Mouse (Mus musculus) thymus, postnatal 36 days (tissue): Measurements from ENCODE around the gene Hoxd11.

ENCODE experiments used
- DNase-seq, 2 experiments: peaks; one replicate each; pipeline ENCODE4 v3.0.0; 2022; ENCODE audit warnings: mixed read lengths in 2 of 2

Gene Hoxd11

GRCm38 (mm10) chr2:74666411-74666810 is 12.9 kb upstream of the Hoxd11 start:
- DNase-seq = no peak

GRCm38 (mm10) chr2:74667191-74667841 is 12.0 kb upstream of the Hoxd11 start:
- no peak for DNase-seq

GRCm38 (mm10) chr2:74667842-74668357 is 11.5 kb upstream of the Hoxd11 start, which contains the start of gene Hoxd13:
TSS of gene Hoxd13 (plus strand) at chr2:74668310.
- DNase-seq = no peak

GRCm38 (mm10) chr2:74668370-74669229 is 10.8 kb upstream of the Hoxd11 start:
- no peak for DNase-seq

- DNase-seq = no peak
Measured at GRCm38 (mm10) chr2:74669230-74669578, 10.2 kb upstream of the Hoxd11 start.

GRCm38 (mm10) chr2:74669650-74670235 is 9.6 kb upstream of the Hoxd11 start:
- no peak for DNase-seq

GRCm38 (mm10) chr2:74670632-74671188 is 8.6 kb upstream of the Hoxd11 start:
- no peak for DNase-seq

GRCm38 (mm10) chr2:74671847-74672246 is 7.5 kb upstream of the Hoxd11 start:
- no peak for DNase-seq

GRCm38 (mm10) chr2:74672481-74673362 is 6.6 kb upstream of the Hoxd11 start:
- peak in 1 of 2 experiments; percentile 37 for DNase-seq

GRCm38 (mm10) chr2:74673835-74674425 is 5.4 kb upstream of the Hoxd11 start:
- no peak for DNase-seq

GRCm38 (mm10) chr2:74674881-74675665 is 4.3 kb upstream of the Hoxd11 start, which contains the start of gene Hoxd12:
TSS of gene Hoxd12 (plus strand) at chr2:74675013.
- DNase-seq = no peak

GRCm38 (mm10) chr2:74675666-74676282 is 3.6 kb upstream of the Hoxd11 start:
- no peak for DNase-seq

- DNase-seq = no peak
Measured at GRCm38 (mm10) chr2:74676376-74677052, 2.8 kb upstream of the Hoxd11 start.

GRCm38 (mm10) chr2:74677106-74677505 is 2.3 kb upstream of the Hoxd11 start:
- DNase-seq = no peak

- no peak for DNase-seq
Measured at GRCm38 (mm10) chr2:74679596-74679971, 227 bp downstream of the Hoxd11 start.

GRCm38 (mm10) chr2:74679980-74680379 is 623 bp downstream of the Hoxd11 start:
- no peak for DNase-seq

GRCm38 (mm10) chr2:74680561-74681398 is 1.4 kb downstream of the Hoxd11 start:
- DNase-seq = no peak

- DNase-seq = no peak
Measured at GRCm38 (mm10) chr2:74681594-74682531, 2.5 kb downstream of the Hoxd11 start.
